Mouse (Mus musculus) liver, embryonic 11.5 days (tissue): ENCODE data around the gene Zfp131. TPM values are rescaled to one million over a fixed set of nuclear protein-coding genes. Genes with fewer than 3 reads are reported as not detected.

Experiments used
- ATAC-seq: fragments of 200-750 bp; cut with Nextera tagmentation; replicated peaks from 2 replicates; pipeline ENCODE4 v1.8.0; 2017; ENCODE audit warnings: moderate number of reproducible peaks, mild to moderate bottlenecking, moderate TSS enrichment, moderate library complexity; ENCODE audit not compliant: low FRiP score
- DNase-seq: peaks from one replicate; pipeline ENCODE4 v3.0.0-alpha.2; 2017; ENCODE audit warnings: low spot score
- H3K27ac ChIP-seq: fragments of 300-500 bp; sonication (generic); 2 replicates; pipeline ENCODE4 v1.5.1; 2014; ENCODE audit warnings: mild to moderate bottlenecking, low read depth, low read length, control low read depth
- H3K27me3 ChIP-seq: fragments of 300-500 bp; sonication (generic); replicated peaks from 2 replicates; pipeline ENCODE4 v1.6.1; 2014; ENCODE audit warnings: low read length, mixed read lengths; ENCODE audit not compliant: control insufficient read depth, insufficient read depth
- H3K36me3 ChIP-seq: fragments of 300-500 bp; sonication (generic); 2 replicates; pipeline ENCODE4 v1.6.1; 2014; ENCODE audit warnings: mild to moderate bottlenecking, low read length, moderate library complexity, mixed read lengths; ENCODE audit not compliant: control insufficient read depth, insufficient read depth
- H3K4me1 ChIP-seq: fragments of 300-500 bp; sonication (generic); replicated peaks from 2 replicates; pipeline ENCODE4 v1.6.1; 2014; ENCODE audit warnings: low read length, mixed read lengths; ENCODE audit not compliant: control insufficient read depth, insufficient read depth
- H3K4me2 ChIP-seq: fragments of 300-500 bp; sonication (generic); 2 replicates; pipeline ENCODE4 v1.6.1; 2014; ENCODE audit warnings: mild to moderate bottlenecking, control low read depth, moderate library complexity
- H3K4me3 ChIP-seq: fragments of 300-500 bp; sonication (generic); 2 replicates; pipeline ENCODE4 v1.5.1; 2014; ENCODE audit warnings: low read depth, low read length, control low read depth
- H3K9ac ChIP-seq: fragments of 300-500 bp; sonication (generic); 2 replicates; pipeline ENCODE4 v1.6.1; 2014; ENCODE audit warnings: low read depth, low read length, control low read depth
- H3K9me3 ChIP-seq: fragments of 300-500 bp; sonication (generic); 2 replicates; pipeline ENCODE4 v1.6.1; 2016; ENCODE audit warnings: low read length, inconsistent platforms, mixed read lengths; ENCODE audit not compliant: control insufficient read depth
- WGBS: fragments of 180-500 bp; shearing (Covaris S2); extraction: QIAGEN DNeasy Blood & Tissue Kit; methylation state at CpG from one replicate; pipeline ENCODE4 v1.1.7; 2014; 5-methylcytosine and 5-hydroxymethylcytosine counted together
- polyA plus RNA-seq: library from polyadenylated mRNA; unstranded; fragments of >200 nt; fragmentation: Nextera tagmentation; extraction: Ambion mirVana; gene quantifications from 2 replicates; pipeline ENCODE4 v1.2.1, GENCODE M21; 2014

Gene Zfp131
- polyA plus RNA-seq, 1 experiment from 2014 or later: 45.1 TPM

DNA sequence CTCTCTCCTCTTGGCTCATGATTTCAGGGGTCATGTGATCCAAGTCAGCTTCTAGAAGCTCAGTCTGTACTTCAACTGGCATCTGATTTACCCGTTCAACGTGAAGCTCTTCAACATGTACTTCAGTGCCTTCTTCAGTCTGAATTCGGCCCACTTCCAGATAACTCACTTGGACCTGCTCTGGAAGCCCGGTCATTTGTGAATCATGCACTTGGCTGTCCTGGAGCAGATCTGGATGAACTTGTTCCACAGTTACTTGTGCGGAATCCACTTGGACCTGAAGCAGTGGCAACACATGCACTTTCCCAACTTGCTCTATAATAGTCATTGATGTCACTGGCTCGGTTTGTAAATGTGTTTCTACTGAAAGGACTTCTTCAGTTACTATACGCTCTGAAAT, 24.2 kb downstream of the Zfp131 start:
- no peak for ATAC-seq
- DNase-seq: no peak
- no peaks in the 10 kb centered on the region for H3K27me3 ChIP-seq
- peaks cover 34% of the 10 kb centered on the region for H3K36me3 ChIP-seq
- H3K4me2 ChIP-seq: no peak overlapping the region
- H3K9ac ChIP-seq: no peak overlapping the region
- H3K4me1 ChIP-seq: no peaks in the 10 kb centered on the region
- H3K27ac ChIP-seq: no peak overlapping the region
- 93% methylated on average over 7 of the region's 7 CpGs for WGBS
- no peaks in the 10 kb centered on the region for H3K9me3 ChIP-seq
- H3K4me3 ChIP-seq: no peak overlapping the region

DNA sequence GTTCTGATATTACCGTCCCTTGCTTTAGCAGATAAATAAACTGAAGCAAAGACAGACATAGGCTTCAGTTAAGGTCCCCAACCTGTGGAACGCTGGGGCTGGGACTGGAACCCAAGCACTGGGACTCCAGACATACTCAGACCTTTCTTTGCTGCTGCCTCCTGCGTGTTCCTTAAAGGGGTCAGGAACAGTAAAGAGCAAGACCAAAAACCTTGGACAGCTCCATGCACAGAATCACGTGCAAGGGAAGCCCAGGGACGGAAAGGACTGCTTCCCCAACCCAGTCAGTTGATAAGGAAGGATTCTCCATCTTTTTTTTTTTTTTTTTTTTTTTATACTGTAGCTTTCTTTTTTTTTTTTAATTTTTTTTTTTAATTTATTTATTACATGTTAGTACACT, 33.9 kb downstream of the Zfp131 start:
- H3K4me3 ChIP-seq: no peak overlapping the region
- ATAC-seq: no peak
- H3K36me3 ChIP-seq: no peaks in the 10 kb centered on the region
- no peak overlapping the region for H3K9ac ChIP-seq
- no peaks in the 10 kb centered on the region for H3K9me3 ChIP-seq
- H3K4me2 ChIP-seq: no peak overlapping the region
- H3K27me3 ChIP-seq: peaks cover 4% of the 10 kb centered on the region; the same call in 1 of the 2 replicates
- no peak for DNase-seq
- 33% methylated on average over 5 of the region's 5 CpGs for WGBS
- H3K27ac ChIP-seq: no peak overlapping the region
- no peaks in the 10 kb centered on the region; the same call in none of the 2 replicates for H3K4me1 ChIP-seq

DNA sequence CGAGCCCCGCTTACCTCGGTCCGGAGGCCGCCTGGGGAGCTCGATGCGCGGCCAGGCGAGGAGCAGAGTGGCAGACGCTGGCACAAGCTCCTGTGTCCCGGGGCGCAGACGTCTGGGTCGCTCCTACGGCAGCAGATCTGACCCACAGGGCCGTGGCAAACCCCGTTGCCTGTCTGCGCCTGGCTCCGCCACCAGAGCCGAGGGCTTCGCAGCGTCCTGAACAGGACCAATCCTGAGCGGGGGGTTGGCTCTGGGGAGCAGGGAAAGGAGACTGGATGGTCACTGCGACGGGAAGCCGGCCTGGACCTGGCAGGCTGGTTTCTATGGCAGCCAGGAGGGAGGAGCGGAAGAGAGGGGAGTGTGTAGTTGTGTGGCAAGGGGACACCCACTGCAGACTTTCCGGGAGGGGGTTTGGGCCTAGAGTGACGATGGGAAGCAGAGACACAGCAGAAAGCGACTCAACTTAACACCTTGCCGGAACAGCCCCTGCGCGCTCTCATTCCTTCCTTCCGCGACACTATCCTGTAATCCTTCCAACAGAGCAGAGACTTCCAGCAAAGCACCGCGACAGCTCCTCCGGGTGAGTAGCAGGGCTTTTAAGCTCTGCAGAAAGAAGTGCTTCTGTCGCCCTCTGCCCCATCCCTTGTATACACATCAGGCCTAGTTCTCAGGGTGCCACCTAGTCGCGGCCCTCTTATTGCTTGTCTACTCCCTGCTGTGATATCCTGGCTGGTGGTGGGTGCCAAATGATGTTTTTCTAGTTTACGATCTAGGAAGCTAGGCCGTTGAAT, 34.8 kb downstream of the Zfp131 start, which contains the start of gene Nim1k:
TSS of gene Nim1k (minus strand) at position 202 of the 791 bp plus-strand sequence.
- Histone ChIP-seq H3K4me1 (no peaks in the 10 kb centered on the region; the same call in none of the 2 replicates), H3K4me3 (peak within 1 kb of the TSS; percentile 55), H3K36me3 (no peaks in the 10 kb centered on the region), H3K27ac (no peak within 1 kb of the TSS), H3K9ac (peak within 1 kb of the TSS; percentile 47; the same call in 1 of the 2 replicates), H3K9me3 (no peaks in the 10 kb centered on the region), H3K27me3 (peaks cover 4% of the 10 kb centered on the region; the same call in 1 of the 2 replicates), H3K4me2 (peak within 1 kb of the TSS; percentile 90)
- DNase-seq: peak; percentile 64
- peak; percentile 87 for ATAC-seq
- 5% methylated on average over 43 of the region's 43 CpGs for WGBS

DNA sequence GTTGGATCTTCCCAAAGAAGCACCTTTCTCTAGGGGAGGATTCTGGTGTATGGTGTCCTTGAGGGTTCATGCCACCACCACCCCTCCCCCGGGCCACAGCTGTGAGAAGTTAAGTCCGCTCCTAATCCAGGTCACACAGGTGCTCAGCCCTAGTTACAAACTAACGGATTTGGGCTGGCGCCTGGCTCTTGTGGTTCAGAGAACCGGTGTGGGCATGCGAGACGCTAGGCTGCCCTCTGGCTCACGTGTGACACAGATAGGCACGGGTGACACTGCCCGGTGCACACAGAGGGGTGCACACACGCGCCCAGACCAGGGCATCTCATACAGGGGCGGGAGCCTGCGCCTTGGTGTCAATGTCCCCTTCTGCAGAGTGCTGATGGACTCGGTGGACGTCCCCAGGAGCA, 35.5 kb downstream of the Zfp131 start:
- WGBS: 4% methylated on average over 16 of the region's 16 CpGs
- DNase-seq: no peak
- no peaks in the 10 kb centered on the region for H3K36me3 ChIP-seq

DNA sequence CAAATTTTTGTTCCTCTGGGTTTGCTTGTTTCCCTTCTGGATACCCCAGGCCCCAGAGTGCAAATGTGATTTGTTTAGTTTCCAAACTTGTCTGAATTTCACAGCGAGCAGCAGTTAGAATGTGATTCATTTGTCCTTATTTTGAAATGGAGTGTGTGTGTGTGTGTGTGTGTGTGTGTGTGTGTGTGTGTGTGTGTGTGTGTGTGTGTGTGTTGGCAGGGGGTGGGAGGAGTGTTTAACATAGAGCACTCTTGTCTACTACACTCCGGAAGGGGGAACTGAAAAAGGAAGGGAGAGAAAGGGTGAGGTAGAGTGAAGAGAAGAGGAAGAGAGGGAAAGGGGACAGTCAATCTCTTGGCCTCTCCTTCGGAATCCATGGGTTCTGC, 36.1 kb downstream of the Zfp131 start:
- no peaks in the 10 kb centered on the region for H3K36me3 ChIP-seq
- H3K4me2 ChIP-seq: peak overlapping the region; percentile 90
- H3K9ac ChIP-seq: no peak overlapping the region
- peaks cover 4% of the 10 kb centered on the region; the same call in 1 of the 2 replicates for H3K27me3 ChIP-seq
- 29% methylated on average over 3 of the region's 3 CpGs for WGBS
- H3K9me3 ChIP-seq: no peaks in the 10 kb centered on the region
- no peak for ATAC-seq
- DNase-seq: no peak
- H3K4me1 ChIP-seq: no peaks in the 10 kb centered on the region; the same call in none of the 2 replicates
- H3K4me3 ChIP-seq: no peak overlapping the region
- H3K27ac ChIP-seq: no peak overlapping the region

More for the DNA sequence above, 35.5 kb downstream of the Zfp131 start:
- Histone ChIP-seq H3K4me2 (peak overlapping the region; percentile 90), H3K4me1 (no peaks in the 10 kb centered on the region; the same call in none of the 2 replicates), H3K9ac (peak overlapping the region; percentile 47; the same call in 1 of the 2 replicates), H3K4me3 (peak overlapping the region; percentile 55), H3K27ac (no peak overlapping the region), H3K27me3 (peaks cover 4% of the 10 kb centered on the region; the same call in 1 of the 2 replicates), H3K9me3 (no peaks in the 10 kb centered on the region)
- ATAC-seq: peak; percentile 66

DNA sequence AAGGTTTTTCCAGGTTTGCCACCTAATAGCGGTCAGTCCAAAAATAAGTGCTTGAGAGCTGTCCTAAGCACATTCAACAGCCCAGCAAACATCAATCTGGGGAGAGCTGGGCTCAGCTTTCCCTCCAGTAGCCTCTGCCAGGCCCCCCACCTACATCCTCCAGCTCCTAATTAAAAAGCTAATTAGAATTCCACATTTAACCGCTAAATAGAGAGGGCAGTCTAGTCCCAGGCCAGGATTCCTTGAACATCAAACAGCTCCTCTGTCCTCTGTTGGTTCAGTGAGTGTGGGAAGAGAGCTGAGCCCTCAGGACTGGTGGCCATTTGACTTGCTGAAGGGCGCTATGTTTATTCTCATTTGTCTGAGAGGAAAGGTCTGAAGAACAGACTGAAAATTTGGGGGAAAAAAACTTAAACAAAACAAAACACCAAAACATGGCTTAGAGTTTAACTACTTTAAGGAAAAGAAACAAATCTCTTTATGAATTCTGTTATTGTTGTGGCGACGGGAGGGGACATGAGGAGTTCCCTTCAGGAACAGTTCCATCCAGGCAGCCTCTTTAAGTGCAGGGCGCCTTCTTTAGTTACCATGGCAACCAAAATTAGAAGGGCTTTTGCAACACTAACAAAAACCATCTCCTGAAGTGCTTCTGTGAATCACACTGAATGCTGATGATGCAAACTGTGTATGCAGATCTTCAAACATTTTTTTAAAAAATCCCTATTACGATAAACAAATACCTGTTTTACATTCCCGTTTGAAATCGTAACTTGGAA, 36.6 kb downstream of the Zfp131 start:
- H3K9me3 ChIP-seq: no peaks in the 10 kb centered on the region
- H3K27me3 ChIP-seq: peaks cover 4% of the 10 kb centered on the region; the same call in 1 of the 2 replicates
- no peak overlapping the region for H3K27ac ChIP-seq
- no peak overlapping the region for H3K4me3 ChIP-seq
- WGBS: 71% methylated on average over 9 of the region's 9 CpGs
- no peaks in the 10 kb centered on the region for H3K36me3 ChIP-seq
- no peak overlapping the region for H3K9ac ChIP-seq
- DNase-seq (no peak), ATAC-seq (no peak)
- no peaks in the 10 kb centered on the region; the same call in none of the 2 replicates for H3K4me1 ChIP-seq
- no peak overlapping the region for H3K4me2 ChIP-seq

DNA sequence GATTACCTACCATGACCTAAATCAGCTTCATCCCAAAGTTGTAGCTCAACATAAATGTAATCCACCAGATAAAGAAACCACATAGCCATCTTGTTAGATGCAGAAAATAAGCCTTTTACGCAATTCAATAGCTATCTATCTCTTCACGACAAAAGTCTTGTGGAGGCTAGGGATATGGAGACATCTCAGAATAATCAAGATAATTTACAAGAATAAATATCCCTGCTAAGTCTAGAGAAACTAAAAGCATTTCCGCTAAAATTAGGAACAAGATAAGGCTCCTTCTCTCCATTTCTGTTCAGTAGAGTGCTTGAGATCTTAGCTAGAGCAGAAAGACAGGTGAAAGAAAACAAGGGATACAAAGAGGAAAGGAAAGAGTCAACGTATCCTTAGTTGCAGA, 43.8 kb downstream of the Zfp131 start:
- DNase-seq: no peak
- H3K4me3 ChIP-seq: no peak overlapping the region
- H3K27me3 ChIP-seq: no peaks in the 10 kb centered on the region
- no peaks in the 10 kb centered on the region for H3K9me3 ChIP-seq
- ATAC-seq: no peak
- no peak overlapping the region for H3K9ac ChIP-seq
- no peak overlapping the region for H3K4me2 ChIP-seq
- H3K27ac ChIP-seq: no peak overlapping the region
- no peaks in the 10 kb centered on the region for H3K36me3 ChIP-seq
- WGBS: 83% methylated on average over 4 of the region's 4 CpGs
- H3K4me1 ChIP-seq: no peaks in the 10 kb centered on the region

DNA sequence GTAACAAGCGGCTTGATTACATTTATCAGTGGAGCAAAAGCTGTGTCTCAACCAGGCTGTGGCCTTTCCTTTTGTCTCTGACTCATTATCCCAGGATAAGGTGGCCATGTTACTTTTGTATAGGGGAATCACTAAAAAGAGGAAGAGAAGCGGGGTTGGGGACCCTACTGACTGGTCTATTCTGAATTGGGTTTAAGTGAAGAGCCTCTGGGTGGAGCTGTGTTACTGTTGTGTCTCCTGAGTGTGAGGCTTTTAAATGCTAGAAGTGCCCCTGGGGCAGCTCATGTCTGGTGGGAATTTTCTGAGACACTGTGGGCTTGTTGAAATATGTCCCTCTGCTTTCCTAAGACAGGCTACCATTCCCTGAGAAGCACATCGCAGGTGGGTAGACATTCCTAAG, 47.2 kb downstream of the Zfp131 start:
- no peaks in the 10 kb centered on the region for H3K27me3 ChIP-seq
- H3K27ac ChIP-seq: no peak overlapping the region
- H3K36me3 ChIP-seq: no peaks in the 10 kb centered on the region
- no peak for ATAC-seq
- H3K4me2 ChIP-seq: no peak overlapping the region
- DNase-seq: no peak
- H3K9ac ChIP-seq: no peak overlapping the region
- WGBS: 67% methylated on average over 3 of the region's 3 CpGs
- H3K4me3 ChIP-seq: no peak overlapping the region
- no peaks in the 10 kb centered on the region for H3K4me1 ChIP-seq
- no peaks in the 10 kb centered on the region for H3K9me3 ChIP-seq
